Mouse (Mus musculus) CD4-positive naive resting alpha-beta T cell, adult 76 days (primary cell): ENCODE measurements around the gene Ddx23. TPM values are rescaled to one million over a fixed set of nuclear protein-coding genes. Genes with fewer than 3 reads are reported as not detected.

Experiments used
- total RNA-seq: library from RNA; stranded (reverse); gene quantifications from one replicate; pipeline ENCODE4 v1.2.4, GENCODE M21; 2023

The Ddx23 gene
- 148 TPM for total RNA-seq

GRCm38 (mm10) chr15:98662567-98663545 is at the start of gene Ddx23:
Ddx23 (minus strand) TSS chr15:98662894.

GRCm38 (mm10) chr15:98707766-98708372 is 45.2 kb upstream of the Ddx23 start, which contains the start of gene Ccdc65:
Ccdc65 (plus strand) TSS chr15:98708207.

GRCm38 (mm10) chr15:98676940-98677728 is 14.4 kb upstream of the Ddx23 start, which contains the start of gene Rnd1:
Rnd1 (minus strand) TSS chr15:98677461.

GRCm38 (mm10) chr15:98630540-98630939 is 32.2 kb downstream of the Ddx23 start, which contains the start of gene Cacnb3:
Cacnb3 (plus strand) TSS chr15:98630840.

GRCm38 (mm10) chr15:98609331-98610130 is 53.2 kb downstream of the Ddx23 start, which contains the start of gene Adcy6:
Adcy6 (minus strand) TSS chr15:98610076.

Other genes with a start within 250 kb of the Ddx23 start
- gene Olfr282, start 231.7 kb downstream of the Ddx23 start, total RNA-seq = not detected
- gene Olfr281, start 210.3 kb downstream of the Ddx23 start, total RNA-seq = not detected
- gene OR5BS1P, start 193.0 kb downstream of the Ddx23 start, total RNA-seq = not detected
- gene Lalba, start 180.2 kb downstream of the Ddx23 start, total RNA-seq = not detected
- not detected for gene Olfr279, start 170.5 kb downstream of the Ddx23 start, total RNA-seq
- gene Kansl2, start 128.6 kb downstream of the Ddx23 start, total RNA-seq = 49.4 TPM
- 167 TPM for gene Ccnt1, start 92.0 kb downstream of the Ddx23 start, total RNA-seq
- not detected for gene 4930415O20Rik, start 91.9 kb downstream of the Ddx23 start, total RNA-seq
- gene Adcy6, start 52.8 kb downstream of the Ddx23 start, total RNA-seq = 37.8 TPM
- gene Cacnb3, start 32.1 kb downstream of the Ddx23 start, total RNA-seq = 1.5 TPM
- 1.2 TPM for gene Rnd1, start 14.6 kb upstream of the Ddx23 start, total RNA-seq
- gene Ccdc65, start 45.3 kb upstream of the Ddx23 start, total RNA-seq = not detected
- 4.2 TPM for gene Fkbp11, start 65.3 kb upstream of the Ddx23 start, total RNA-seq
- gene Arf3, start 100.3 kb upstream of the Ddx23 start, total RNA-seq = 85.5 TPM
- 0.56 TPM for gene Wnt10b, start 115.3 kb upstream of the Ddx23 start, total RNA-seq
- gene Wnt1, start 127.0 kb upstream of the Ddx23 start, total RNA-seq = not detected
- gene Ddn, start 146.6 kb upstream of the Ddx23 start, total RNA-seq = 0.23 TPM
- 122 TPM for gene Prkag1, start 168.6 kb upstream of the Ddx23 start, total RNA-seq
- gene Kmt2d, start 208.3 kb upstream of the Ddx23 start, total RNA-seq = 276 TPM
- gene Rhebl1, start 231.6 kb upstream of the Ddx23 start, total RNA-seq = 24.9 TPM
- not detected for gene Dhh, start 235.6 kb upstream of the Ddx23 start, total RNA-seq